Mouse (Mus musculus) bone marrow macrophage, adult 2 months (primary cell): ENCODE measurements at regions not wholly inside any gene's neighbourhood (a gene's known extent, or its start where the extent isn't known, plus 50 kb on each side); places are given as distances from the start of the nearest gene placed in this dataset.
"Not testable (repeated sequence)": the region's sequence is repeated elsewhere in the genome, so short reads cannot be mapped to it uniquely, and the experiment has no call there.

ENCODE experiments used
- H3K27ac ChIP-seq: 2 replicates; pipeline ENCODE4 v1.5.1; 2012; ENCODE audit warnings: low read depth, low read length; ENCODE audit not compliant: insufficient read depth
- H3K4me1 ChIP-seq: 2 replicates; pipeline ENCODE4 v1.6.1; 2012; ENCODE audit warnings: low read length; ENCODE audit not compliant: control insufficient read depth, insufficient read depth
- H3K4me3 ChIP-seq: 2 replicates; pipeline ENCODE4 v1.5.1; 2012; ENCODE audit warnings: mild to moderate bottlenecking, low read length, moderate library complexity; ENCODE audit not compliant: insufficient read depth
- CTCF ChIP-seq: IDR thresholded peaks from 2 replicates; pipeline ENCODE4 v1.5.1; 2012; ENCODE audit warnings: low read depth, mild to moderate bottlenecking, low read length, moderate library complexity
- POLR2A ChIP-seq: IDR thresholded peaks from 2 replicates; pipeline ENCODE4 v1.6.1; 2012; ENCODE audit warnings: mild to moderate bottlenecking, low read depth, low read length, borderline replicate concordance

- TF ChIP-seq CTCF = no peak
- no peak for TF ChIP-seq POLR2A
- H3K27ac ChIP-seq = no peak overlapping the region
- H3K4me1 ChIP-seq = no peaks in the 10 kb centered on the region
Observed at GRCm38 (mm10) chr16:76506240-76506639, 132.6 kb upstream of the Nrip1 start.

GRCm38 (mm10) chr16:76499686-76500400 lies 126.2 kb upstream of the Nrip1 start:
- no peak overlapping the region for H3K4me3 ChIP-seq
- TF ChIP-seq POLR2A (no peak), CTCF (no peak)
- H3K4me1 ChIP-seq = no peaks in the 10 kb centered on the region
- H3K27ac ChIP-seq = no peak overlapping the region

More at GRCm38 (mm10) chr16:76506240-76506639, 132.6 kb upstream of the Nrip1 start:
- no peak overlapping the region for H3K4me3 ChIP-seq

- H3K4me1 ChIP-seq = no peaks in the 10 kb centered on the region
- no peak for TF ChIP-seq CTCF
- TF ChIP-seq POLR2A = no peak
Observed at GRCm38 (mm10) chr16:76498233-76498632, 124.6 kb upstream of the Nrip1 start.

GRCm38 (mm10) chr16:76497041-76497808 lies 123.6 kb upstream of the Nrip1 start:
- no peaks in the 10 kb centered on the region for H3K4me1 ChIP-seq
- no peak overlapping the region for H3K27ac ChIP-seq
- no peak overlapping the region for H3K4me3 ChIP-seq
- TF ChIP-seq POLR2A = no peak
- TF ChIP-seq CTCF = no peak

More at GRCm38 (mm10) chr16:76498233-76498632, 124.6 kb upstream of the Nrip1 start:
- H3K27ac ChIP-seq = no peak overlapping the region
- no peak overlapping the region for H3K4me3 ChIP-seq

- Histone ChIP-seq H3K27ac (no peak overlapping the region), H3K4me3 (no peak overlapping the region), H3K4me1 (no peaks in the 10 kb centered on the region)
- TF ChIP-seq CTCF = no peak
- no peak for TF ChIP-seq POLR2A
Observed at GRCm38 (mm10) chr16:76483419-76483818, 109.8 kb upstream of the Nrip1 start.

GRCm38 (mm10) chr16:76481966-76482365 lies 108.3 kb upstream of the Nrip1 start:
- Histone ChIP-seq H3K4me1 (no peaks in the 10 kb centered on the region), H3K27ac (no peak overlapping the region), H3K4me3 (no peak overlapping the region)
- TF ChIP-seq CTCF (no peak), POLR2A (no peak)

- H3K4me3 ChIP-seq = no peak overlapping the region
- TF ChIP-seq POLR2A (no peak), CTCF (no peak)
- no peak overlapping the region for H3K27ac ChIP-seq
- H3K4me1 ChIP-seq = no peaks in the 10 kb centered on the region
Observed at GRCm38 (mm10) chr16:76477474-76477873, 103.8 kb upstream of the Nrip1 start.

- H3K4me1 ChIP-seq = no peaks in the 10 kb centered on the region
Observed at GRCm38 (mm10) chr16:76474481-76474880, 100.9 kb upstream of the Nrip1 start.

GRCm38 (mm10) chr16:76472386-76472785 lies 98.8 kb upstream of the Nrip1 start:
- Histone ChIP-seq H3K4me3 (no peak overlapping the region), H3K4me1 (no peaks in the 10 kb centered on the region), H3K27ac (no peak overlapping the region)
- no peak for TF ChIP-seq CTCF
- no peak for TF ChIP-seq POLR2A

More at GRCm38 (mm10) chr16:76474481-76474880, 100.9 kb upstream of the Nrip1 start:
- Histone ChIP-seq H3K27ac (no peak overlapping the region), H3K4me3 (no peak overlapping the region)
- TF ChIP-seq CTCF = no peak
- TF ChIP-seq POLR2A = no peak

- no peak overlapping the region for H3K4me3 ChIP-seq
- TF ChIP-seq POLR2A = no peak
- TF ChIP-seq CTCF = no peak
- no peak overlapping the region for H3K27ac ChIP-seq
- no peaks in the 10 kb centered on the region for H3K4me1 ChIP-seq
Observed at GRCm38 (mm10) chr16:76471081-76471480, 97.5 kb upstream of the Nrip1 start.

GRCm38 (mm10) chr16:76459521-76459920 lies 85.9 kb upstream of the Nrip1 start:
- no peak overlapping the region for H3K27ac ChIP-seq
- no peaks in the 10 kb centered on the region for H3K4me1 ChIP-seq
- no peak overlapping the region for H3K4me3 ChIP-seq
- TF ChIP-seq CTCF (no peak), POLR2A (no peak)

GRCm38 (mm10) chr16:76456300-76456599 lies 82.6 kb upstream of the Nrip1 start:
- H3K27ac ChIP-seq, H3K4me1 ChIP-seq, H3K4me3 ChIP-seq: not testable (repeated sequence)
